Mouse (Mus musculus) limb, embryonic 11.5 days (tissue): ENCODE measurements at regions not wholly inside any gene's neighbourhood (a gene's known extent, or its start where the extent isn't known, plus 50 kb on each side); places are given as distances from the start of the nearest gene placed in this dataset.

Experiments
- ATAC-seq: fragments of 200-750 bp; cut with Nextera tagmentation; 2 replicates; pipeline ENCODE4 v1.8.0; 2017; ENCODE audit warnings: low read depth; ENCODE audit not compliant: insufficient number of reproducible peaks, low FRiP score, low TSS enrichment
- DNase-seq: peaks from one replicate; pipeline ENCODE4 v3.0.0-alpha.2; 2015; ENCODE audit warnings: low spot score
- H3K27ac ChIP-seq: fragments of 300-500 bp; sonication (generic); replicated peaks from 2 replicates; pipeline ENCODE4 v1.5.1; 2014; ENCODE audit warnings: low read depth, mild to moderate bottlenecking, low read length
- H3K27me3 ChIP-seq: fragments of 300-500 bp; sonication (generic); 2 replicates; pipeline ENCODE4 v1.6.1; 2014; ENCODE audit warnings: mild to moderate bottlenecking, low read length, mixed read lengths; ENCODE audit not compliant: control insufficient read depth, insufficient read depth
- H3K36me3 ChIP-seq: fragments of 300-500 bp; sonication (generic); 2 replicates; pipeline ENCODE4 v1.6.1; 2014; ENCODE audit warnings: mild to moderate bottlenecking, low read length, moderate library complexity, mixed read lengths; ENCODE audit not compliant: control insufficient read depth, insufficient read depth
- H3K4me1 ChIP-seq: fragments of 300-500 bp; sonication (generic); 2 replicates; pipeline ENCODE4 v1.6.1; 2014; ENCODE audit warnings: low read length, mixed read lengths; ENCODE audit not compliant: control insufficient read depth, insufficient read depth
- H3K4me2 ChIP-seq: fragments of 300-500 bp; sonication (generic); 2 replicates; pipeline ENCODE4 v1.6.1; 2014; ENCODE audit warnings: low read depth, mild to moderate bottlenecking, moderate library complexity; ENCODE audit not compliant: severe bottlenecking
- H3K4me3 ChIP-seq: fragments of 300-500 bp; sonication (generic); 2 replicates; pipeline ENCODE4 v1.5.1; 2014; ENCODE audit warnings: low read depth, low read length
- H3K9ac ChIP-seq: fragments of 300-500 bp; sonication (generic); 2 replicates; pipeline ENCODE4 v1.6.1; 2014; ENCODE audit warnings: mild to moderate bottlenecking, low read length
- H3K9me3 ChIP-seq: fragments of 300-500 bp; sonication (generic); 2 replicates; pipeline ENCODE4 v1.6.1; 2016; ENCODE audit warnings: low read length; ENCODE audit not compliant: control insufficient read depth
- WGBS: fragments of 180-500 bp; shearing (Covaris S2); extraction: QIAGEN DNeasy Blood & Tissue Kit; methylation state at CpG from one replicate; pipeline ENCODE4 v1.1.7; 2014; 5-methylcytosine and 5-hydroxymethylcytosine counted together

DNA sequence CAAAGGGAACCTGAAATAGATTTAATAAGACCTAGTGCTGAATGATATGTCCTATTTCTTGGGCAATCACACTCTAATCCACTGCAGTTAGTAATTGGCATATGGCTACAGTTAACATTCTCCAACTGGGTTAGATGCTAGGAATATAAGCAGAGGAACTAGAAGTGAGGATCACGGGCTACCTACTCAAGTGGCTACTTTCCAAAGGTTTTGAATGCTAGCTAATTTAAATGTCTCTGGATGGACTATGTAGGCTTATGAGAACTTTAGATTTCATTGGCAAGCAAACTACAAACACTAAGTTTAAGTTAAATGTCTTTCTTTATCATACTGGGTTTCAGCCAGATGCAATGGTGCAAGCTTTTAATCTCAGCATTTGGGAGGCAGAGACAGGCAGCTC is 166.6 kb downstream of the Ifng start:
- no peak overlapping the region for H3K4me2 ChIP-seq
- no peak for ATAC-seq
- no peak for DNase-seq
- no peak overlapping the region for H3K27ac ChIP-seq
- H3K4me3 ChIP-seq, result no peak overlapping the region
- no peaks in the 10 kb centered on the region for H3K4me1 ChIP-seq
- no peaks in the 10 kb centered on the region for H3K36me3 ChIP-seq
- 97% methylated on average over 1 of the region's 1 CpGs for WGBS
- H3K27me3 ChIP-seq, result no peaks in the 10 kb centered on the region
- no peaks in the 10 kb centered on the region for H3K9me3 ChIP-seq
- H3K9ac ChIP-seq, result no peak overlapping the region

DNA sequence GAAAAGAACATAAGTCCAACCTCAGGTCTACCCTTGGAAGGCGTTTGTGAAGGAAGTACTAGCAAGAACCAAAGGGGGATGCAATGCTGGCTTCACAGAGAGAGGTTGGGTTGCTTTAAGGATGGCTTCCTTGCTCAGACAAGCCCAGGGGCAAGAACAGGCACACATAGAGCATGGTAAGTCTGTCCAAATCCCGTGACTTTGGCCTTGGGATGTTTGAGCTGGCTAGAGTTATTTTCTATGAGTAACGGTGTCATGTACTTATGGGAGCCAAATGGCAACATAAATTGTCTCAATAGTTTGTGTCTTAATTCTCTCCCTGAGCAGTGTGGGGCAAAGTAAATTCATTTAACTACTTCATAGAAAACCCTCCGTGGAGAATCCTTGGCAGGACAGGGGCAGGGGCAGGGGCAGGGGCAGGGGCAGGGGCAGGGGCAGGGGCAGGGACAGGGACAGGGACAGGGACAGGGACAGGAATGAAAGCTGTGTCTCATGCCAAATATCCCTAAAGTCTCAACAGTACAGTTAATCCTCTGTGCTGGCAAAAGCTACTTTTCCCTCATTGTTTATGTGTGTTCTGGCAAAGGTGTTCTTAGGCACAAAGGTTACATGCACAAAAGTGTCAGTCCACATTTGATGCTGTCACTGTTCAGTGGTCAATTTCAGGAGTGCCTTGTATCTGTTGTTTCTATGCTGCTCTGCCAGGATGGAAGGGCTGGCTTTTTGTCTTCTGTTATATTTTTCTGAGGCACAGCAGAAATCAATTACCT is 167.7 kb downstream of the Ifng start:
- Histone ChIP-seq H3K4me2 (no peak overlapping the region), H3K9me3 (no peaks in the 10 kb centered on the region), H3K4me3 (no peak overlapping the region), H3K27ac (no peak overlapping the region), H3K27me3 (no peaks in the 10 kb centered on the region), H3K4me1 (no peaks in the 10 kb centered on the region), H3K36me3 (no peaks in the 10 kb centered on the region), H3K9ac (no peak overlapping the region)
- WGBS, result 68% methylated on average over 4 of the region's 4 CpGs
- DNase-seq (no peak), ATAC-seq (no peak)

DNA sequence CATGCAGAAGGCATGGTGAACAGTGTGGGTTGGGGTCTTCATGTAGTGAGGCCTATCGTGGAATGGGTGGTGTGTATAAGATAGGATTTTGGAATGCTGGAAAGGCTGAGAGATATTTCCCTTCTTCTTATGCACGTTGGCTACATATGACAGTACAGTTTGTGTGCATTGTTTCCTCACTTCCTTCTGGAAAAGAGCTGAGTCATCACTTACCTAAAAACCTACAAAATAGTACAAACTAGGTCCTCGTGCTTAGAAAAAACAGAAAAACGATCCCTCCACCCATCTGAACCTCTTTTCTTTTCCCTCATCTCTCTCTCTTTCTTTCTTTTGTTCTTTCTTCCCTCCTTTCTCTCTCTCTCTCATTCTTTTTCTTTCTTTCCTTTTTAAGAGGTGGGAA is 168.3 kb downstream of the Ifng start:
- ATAC-seq, result no peak

DNA sequence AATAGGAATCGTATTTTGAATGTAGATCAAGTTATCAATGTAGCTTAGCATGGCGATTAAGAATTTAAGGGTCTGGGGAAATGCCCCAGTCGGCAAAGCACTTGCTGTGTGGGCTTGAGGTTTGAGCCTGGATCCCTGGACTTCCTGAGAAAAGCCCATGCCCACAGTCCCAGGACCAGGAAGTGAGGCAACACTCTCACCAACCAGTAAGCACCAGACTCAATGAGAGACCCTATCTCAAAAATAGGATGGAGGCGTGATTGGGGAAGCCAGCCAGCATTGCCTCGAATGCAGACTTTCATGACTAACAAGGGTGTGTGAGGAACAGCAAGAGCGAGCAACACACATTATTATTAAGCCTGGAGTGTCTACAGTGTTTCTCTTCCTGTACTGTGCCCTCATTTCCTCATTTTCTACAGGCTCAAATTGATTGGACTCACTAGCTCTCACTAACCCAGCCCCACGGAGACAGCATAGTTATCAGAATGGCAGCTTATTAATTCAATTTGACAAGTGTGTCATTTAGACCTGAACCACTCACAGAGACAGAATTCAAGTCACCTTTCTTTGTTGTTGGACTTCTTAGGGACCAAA is 170.1 kb downstream of the Ifng start:
- DNase-seq, result no peak
- Histone ChIP-seq H3K9me3 (no peaks in the 10 kb centered on the region), H3K4me3 (no peak overlapping the region), H3K27ac (no peak overlapping the region), H3K4me2 (no peak overlapping the region), H3K9ac (no peak overlapping the region), H3K36me3 (no peaks in the 10 kb centered on the region), H3K27me3 (no peaks in the 10 kb centered on the region), H3K4me1 (no peaks in the 10 kb centered on the region)
- no peak for ATAC-seq
- WGBS, result 90% methylated on average over 7 of the region's 7 CpGs

More for the DNA sequence above, 168.3 kb downstream of the Ifng start:
- H3K4me1 ChIP-seq, result no peaks in the 10 kb centered on the region
- DNase-seq, result no peak
- no peaks in the 10 kb centered on the region for H3K27me3 ChIP-seq
- no peak overlapping the region for H3K9ac ChIP-seq
- H3K27ac ChIP-seq, result no peak overlapping the region
- no peaks in the 10 kb centered on the region for H3K9me3 ChIP-seq
- H3K4me2 ChIP-seq, result no peak overlapping the region
- H3K4me3 ChIP-seq, result no peak overlapping the region
- WGBS, result 88% methylated on average over 4 of the region's 4 CpGs
- no peaks in the 10 kb centered on the region for H3K36me3 ChIP-seq

DNA sequence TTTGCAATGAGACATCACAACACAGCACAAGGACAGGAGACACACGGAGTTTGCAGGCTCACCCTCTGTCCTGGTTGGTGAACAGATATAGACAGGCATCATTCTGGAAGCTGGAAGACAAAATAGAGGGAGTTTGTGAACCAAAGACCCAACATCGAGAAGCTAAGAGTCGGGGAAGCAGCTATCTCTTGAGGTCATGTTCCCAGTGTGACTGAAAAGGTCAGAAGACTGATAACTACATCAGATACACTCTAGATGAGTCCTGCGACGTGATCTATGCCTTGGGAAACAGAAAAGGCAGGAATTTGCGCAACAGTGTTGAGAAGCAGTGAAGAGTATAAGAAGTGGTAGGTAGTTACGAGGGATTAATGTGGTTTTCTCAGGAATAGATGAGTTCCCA is 171.2 kb downstream of the Ifng start:
- no peaks in the 10 kb centered on the region for H3K27me3 ChIP-seq
- ATAC-seq (no peak), DNase-seq (no peak)
- H3K36me3 ChIP-seq, result no peaks in the 10 kb centered on the region
- no peak overlapping the region for H3K4me2 ChIP-seq
- H3K4me1 ChIP-seq, result no peaks in the 10 kb centered on the region
- no peak overlapping the region for H3K4me3 ChIP-seq
- WGBS, result 88% methylated on average over 7 of the region's 7 CpGs
- H3K9me3 ChIP-seq, result no peaks in the 10 kb centered on the region
- no peak overlapping the region for H3K27ac ChIP-seq
- H3K9ac ChIP-seq, result no peak overlapping the region

DNA sequence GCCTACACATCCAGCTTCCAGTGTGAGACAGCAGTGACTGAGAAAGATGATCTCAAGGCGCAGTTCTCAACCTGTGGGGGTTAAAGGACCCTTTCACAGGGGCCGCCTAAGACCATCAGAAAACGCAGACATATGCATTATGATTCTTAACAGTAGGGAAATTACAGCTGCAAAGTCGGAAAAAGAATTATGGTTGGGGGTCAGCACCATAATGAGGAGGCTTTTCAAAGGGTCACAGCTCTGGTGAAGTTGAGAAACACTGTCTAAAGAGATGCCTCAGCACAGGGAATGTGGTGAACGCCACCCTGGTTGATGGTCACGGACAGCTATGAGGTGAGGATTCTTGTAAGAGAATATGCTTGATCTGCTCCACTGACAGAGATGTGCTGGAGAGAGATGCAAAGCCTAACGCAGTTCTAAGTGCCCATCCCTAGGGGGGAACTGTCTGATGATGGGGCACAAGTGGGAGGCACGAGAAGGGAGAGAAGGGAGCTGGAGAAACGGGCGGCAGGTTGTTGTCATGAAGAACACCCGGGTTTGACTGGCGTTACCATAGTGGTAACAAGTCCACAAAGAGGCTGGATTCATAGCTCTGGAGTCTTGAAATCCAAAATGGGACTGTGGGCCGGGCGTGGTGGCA is 172.3 kb downstream of the Ifng start:
- no peaks in the 10 kb centered on the region for H3K4me1 ChIP-seq
- H3K36me3 ChIP-seq, result no peaks in the 10 kb centered on the region
- no peak overlapping the region for H3K4me3 ChIP-seq
- no peaks in the 10 kb centered on the region for H3K9me3 ChIP-seq
- H3K27me3 ChIP-seq, result no peaks in the 10 kb centered on the region
- H3K27ac ChIP-seq, result no peak overlapping the region
- no peak overlapping the region for H3K4me2 ChIP-seq
- no peak for DNase-seq
- H3K9ac ChIP-seq, result no peak overlapping the region
- no peak for ATAC-seq
- WGBS, result 86% methylated on average over 14 of the region's 14 CpGs

DNA sequence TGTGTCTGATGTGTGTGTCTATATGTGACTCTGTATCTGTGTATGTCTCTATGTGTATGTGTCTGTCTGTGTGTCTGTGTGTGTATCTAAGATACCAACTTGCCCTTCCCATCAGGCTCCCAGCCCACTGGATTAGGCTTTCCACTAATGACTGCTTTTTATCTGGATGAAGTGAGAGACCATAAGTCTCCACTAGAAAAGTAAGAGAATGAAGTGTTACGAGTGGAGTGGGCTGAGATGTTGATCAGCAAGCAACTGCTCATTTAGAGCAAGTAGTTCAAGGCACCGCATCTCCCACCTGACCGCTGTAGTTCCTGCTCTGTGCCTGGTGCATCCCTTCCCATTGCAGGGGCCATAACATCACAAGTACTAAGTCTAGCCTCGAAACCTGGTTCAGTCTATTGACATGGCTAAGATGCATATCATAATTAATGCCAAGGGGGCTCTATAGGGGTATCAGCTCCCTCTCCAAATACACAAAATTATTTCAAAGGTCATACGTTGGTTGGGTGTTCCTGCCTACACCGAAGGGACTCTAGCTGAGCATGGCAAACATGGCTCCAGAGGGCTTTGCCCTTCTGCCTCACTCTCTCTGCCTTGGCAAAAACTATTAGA is 173.5 kb downstream of the Ifng start:
- DNase-seq (no peak), ATAC-seq (no peak)
- H3K4me3 ChIP-seq, result no peak overlapping the region
- H3K4me2 ChIP-seq, result no peak overlapping the region
- no peaks in the 10 kb centered on the region for H3K4me1 ChIP-seq
- no peak overlapping the region for H3K9ac ChIP-seq
- H3K9me3 ChIP-seq, result no peaks in the 10 kb centered on the region
- 89% methylated on average over 6 of the region's 6 CpGs for WGBS
- H3K27me3 ChIP-seq, result no peaks in the 10 kb centered on the region
- no peaks in the 10 kb centered on the region for H3K36me3 ChIP-seq
- H3K27ac ChIP-seq, result no peak overlapping the region

DNA sequence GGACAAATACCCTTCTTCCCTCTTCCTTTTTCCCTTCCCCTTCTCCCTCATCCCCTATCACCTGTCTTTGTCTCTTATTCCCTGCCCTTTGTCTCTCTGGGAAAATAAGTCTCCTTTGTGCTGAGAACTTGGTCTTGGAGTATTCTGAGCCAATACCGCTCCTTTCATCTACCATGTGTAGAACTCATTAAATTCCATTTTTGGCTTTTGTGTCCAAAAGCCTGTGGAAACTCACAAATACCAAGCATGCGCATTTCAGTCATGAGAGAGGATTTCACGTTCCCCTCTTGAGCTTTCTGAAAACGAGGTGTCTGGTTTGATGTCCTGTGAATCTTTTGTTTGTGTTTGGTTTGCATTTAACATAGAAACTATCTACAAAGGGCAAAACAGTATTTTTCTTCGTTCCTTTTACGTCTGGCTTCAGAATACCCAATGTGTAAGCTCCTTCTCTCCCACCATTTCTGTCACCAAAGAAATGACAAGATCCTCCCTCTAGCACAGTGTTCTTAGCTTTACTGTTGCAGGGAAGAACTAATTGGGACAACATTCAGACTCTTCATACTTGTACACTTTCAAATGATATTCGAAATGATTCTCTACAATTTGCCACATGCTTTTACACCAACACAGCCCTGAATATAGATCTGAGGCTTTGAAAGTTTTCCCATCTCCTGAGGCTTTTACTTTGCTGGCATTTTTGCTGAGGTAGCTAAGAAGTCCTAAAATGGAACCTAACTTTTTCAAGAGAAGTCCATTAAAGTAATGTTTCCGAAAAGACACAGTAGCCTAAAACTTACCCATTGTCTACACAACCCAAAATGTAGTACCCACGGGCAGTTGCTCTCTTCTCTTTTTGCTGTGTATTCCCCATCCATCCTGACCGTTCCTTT is 174.5 kb downstream of the Ifng start:
- Histone ChIP-seq H3K4me1 (no peaks in the 10 kb centered on the region), H3K4me3 (no peak overlapping the region), H3K9me3 (no peaks in the 10 kb centered on the region), H3K36me3 (no peaks in the 10 kb centered on the region), H3K9ac (no peak overlapping the region), H3K27ac (no peak overlapping the region), H3K4me2 (no peak overlapping the region), H3K27me3 (no peaks in the 10 kb centered on the region)
- WGBS, result 91% methylated on average over 10 of the region's 10 CpGs
- DNase-seq, result no peak
- no peak for ATAC-seq
